Mouse (Mus musculus): ENCODE measurements around the gene Pqlc3. TPM values are rescaled to one million over a fixed set of nuclear protein-coding genes. Genes with fewer than 3 reads are reported as not detected.
A peak's percentile ranks its signal among the peaks of the same experiment; 100 is the strongest.

The Pqlc3 gene
- 12.3 and 13.1 TPM in 2 replicates for polyA plus RNA-seq (2014; fragmentation: Nextera tagmentation; extraction: Ambion mirVana)

DNA sequence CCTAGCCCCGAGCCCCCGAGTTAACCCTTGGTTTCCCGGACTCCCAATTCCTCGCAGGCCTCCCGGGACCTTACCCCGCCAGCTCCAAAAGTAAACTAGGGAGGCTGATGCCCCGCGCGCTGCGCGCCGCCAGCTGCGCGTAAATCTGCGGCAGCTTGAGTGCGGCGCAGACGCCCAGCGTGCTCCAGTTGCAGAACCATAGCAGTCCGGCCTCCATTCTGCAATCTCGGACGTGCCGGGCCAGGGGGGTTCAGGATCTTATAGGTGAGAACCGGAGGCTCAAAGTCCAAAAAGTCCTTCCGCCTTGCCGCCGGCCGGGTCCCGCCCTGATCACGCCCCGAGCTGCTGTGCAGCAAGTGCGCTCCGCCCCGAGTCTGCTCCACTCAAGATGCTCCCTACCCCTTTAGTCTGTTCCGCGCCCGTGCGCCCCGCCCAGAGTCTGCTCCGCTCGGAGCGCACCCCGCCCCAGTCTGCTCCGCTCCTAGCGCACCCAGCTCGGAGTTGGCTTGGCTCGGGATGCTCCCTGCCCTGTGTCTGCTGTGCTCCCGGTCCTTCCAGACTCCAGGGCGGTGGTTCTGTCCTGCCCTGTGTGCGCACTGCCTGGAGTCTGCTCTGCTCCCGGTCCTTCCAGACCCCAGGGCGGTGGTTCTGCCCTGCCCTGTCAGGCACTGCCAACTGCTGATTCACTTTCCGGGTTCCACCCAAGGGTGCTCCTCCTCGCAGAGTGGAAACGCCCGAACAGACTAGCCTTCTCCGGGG, at the start of gene Pqlc3:
Gene Pqlc3, minus strand, starts transcription at position 670 of the 759 bp plus-strand sequence.
- ATAC-seq (ENCODE audit: low read depth), result peak; percentile 95
- Histone ChIP-seq H3K27me3 (replicated peaks; ENCODE audit: control insufficient read depth, insufficient read depth, low read length) (peaks cover 5% of the 10 kb centered on the region; the same call in 1 of the 2 replicates), H3K9me3 (ENCODE audit: control insufficient read depth, low read length) (no peaks in the 10 kb centered on the region), H3K36me3 (ENCODE audit: control insufficient read depth, insufficient read depth, low read length) (peaks cover 7% of the 10 kb centered on the region; the same call in 1 of the 2 replicates), H3K9ac (ENCODE audit: low read depth, low read length) (peak within 1 kb of the TSS; percentile 63), H3K4me2 (ENCODE audit: low read depth, low read length) (peak within 1 kb of the TSS; percentile 64), H3K27ac (replicated peaks; ENCODE audit: low read depth, low read length) (peak within 1 kb of the TSS; percentile 61), H3K4me3 (ENCODE audit: low read depth, low read length) (peak within 1 kb of the TSS; percentile 64), H3K4me1 (ENCODE audit: control insufficient read depth, insufficient read depth, low read length) (peaks cover 8% of the 10 kb centered on the region)
- WGBS, result under 1% methylated on average over 47 of the region's 57 CpGs
- peak; percentile 91 for DNase-seq (ENCODE audit: low spot score)

- WGBS, result 95% methylated on average over 1 of the region's 1 CpGs
- H3K36me3 ChIP-seq (ENCODE audit: control insufficient read depth, insufficient read depth, low read length), result no peaks in the 10 kb centered on the region
- no peak overlapping the region for H3K27ac ChIP-seq (replicated peaks; ENCODE audit: low read depth, low read length)
- ATAC-seq (ENCODE audit: low read depth) (no peak), DNase-seq (ENCODE audit: low spot score) (no peak)
- H3K4me3 ChIP-seq (ENCODE audit: low read depth, low read length), result no peak overlapping the region
- no peaks in the 10 kb centered on the region for H3K9me3 ChIP-seq (ENCODE audit: control insufficient read depth, low read length)
- H3K4me2 ChIP-seq (ENCODE audit: low read depth, low read length), result no peak overlapping the region
- no peaks in the 10 kb centered on the region for H3K27me3 ChIP-seq (replicated peaks; ENCODE audit: control insufficient read depth, insufficient read depth, low read length)
- no peak overlapping the region for H3K9ac ChIP-seq (ENCODE audit: low read depth, low read length)
- no peaks in the 10 kb centered on the region for H3K4me1 ChIP-seq (ENCODE audit: control insufficient read depth, insufficient read depth, low read length)
These were observed 49.6 kb upstream of the Pqlc3 start for GRCm38 (mm10) chr12:17049796-17050195.

DNA sequence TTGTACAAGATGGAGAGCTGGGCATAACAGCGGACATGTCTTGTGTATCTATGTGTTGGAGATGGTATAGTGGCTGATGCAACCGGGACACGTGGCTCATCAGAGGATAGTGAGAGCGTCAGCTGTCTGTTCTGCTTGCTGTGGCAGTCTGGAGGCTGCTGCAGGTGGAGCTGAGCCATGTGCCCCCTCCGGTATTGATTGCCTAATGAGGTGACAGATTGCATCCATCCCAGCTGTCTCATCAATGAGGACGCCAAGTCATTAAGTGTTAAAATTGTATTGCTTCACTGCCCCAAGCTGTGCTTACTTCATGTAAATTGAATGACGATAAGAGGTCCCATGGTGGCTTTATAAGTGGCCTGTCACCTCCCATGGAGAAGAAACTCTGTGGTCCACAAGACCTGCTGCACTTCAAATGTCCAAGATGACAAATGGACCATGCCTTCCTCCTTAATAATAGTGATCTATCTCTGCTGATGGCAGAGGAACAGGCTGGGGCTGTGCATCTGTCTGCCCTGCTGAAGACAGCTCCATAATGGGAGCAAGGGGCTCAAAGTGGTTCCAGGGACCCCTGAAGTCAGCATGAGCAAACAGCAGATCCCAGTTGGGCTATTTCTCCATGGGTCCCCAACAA, 48.9 kb upstream of the Pqlc3 start:
- Histone ChIP-seq H3K4me3 (ENCODE audit: low read depth, low read length) (no peak overlapping the region), H3K27ac (replicated peaks; ENCODE audit: low read depth, low read length) (no peak overlapping the region), H3K9me3 (ENCODE audit: control insufficient read depth, low read length) (no peaks in the 10 kb centered on the region), H3K9ac (ENCODE audit: low read depth, low read length) (no peak overlapping the region), H3K27me3 (replicated peaks; ENCODE audit: control insufficient read depth, insufficient read depth, low read length) (no peaks in the 10 kb centered on the region), H3K36me3 (ENCODE audit: control insufficient read depth, insufficient read depth, low read length) (no peaks in the 10 kb centered on the region), H3K4me2 (ENCODE audit: low read depth, low read length) (no peak overlapping the region), H3K4me1 (ENCODE audit: control insufficient read depth, insufficient read depth, low read length) (no peaks in the 10 kb centered on the region)
- DNase-seq (ENCODE audit: low spot score) (no peak), ATAC-seq (ENCODE audit: low read depth) (peak; percentile 26; the same call in 1 of the 2 replicates)
- WGBS, result 83% methylated on average over 7 of the region's 7 CpGs

GRCm38 (mm10) chr12:17043311-17043710, 43.1 kb upstream of the Pqlc3 start:
- ATAC-seq (ENCODE audit: low read depth), result no peak

DNA sequence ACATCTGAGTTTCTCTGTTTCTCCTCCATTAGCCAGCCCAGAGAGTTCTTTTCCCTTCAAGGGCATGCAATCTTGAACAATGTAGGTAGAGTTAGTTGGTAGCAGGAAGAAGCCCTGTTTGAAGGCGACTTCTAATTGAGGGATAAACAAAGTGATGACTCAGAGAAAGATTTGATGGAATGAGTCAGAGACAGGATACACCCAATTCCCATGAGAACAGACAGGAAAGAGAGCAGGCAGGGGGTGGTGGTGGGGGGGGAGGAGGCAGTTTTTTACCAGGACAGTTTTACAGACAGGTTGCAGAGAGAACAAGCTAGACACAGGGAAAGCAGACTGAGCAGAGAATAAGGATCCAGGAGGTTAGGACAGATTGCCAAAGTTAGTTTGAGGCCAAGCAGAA, 40.4 kb upstream of the Pqlc3 start:
- H3K4me3 ChIP-seq (ENCODE audit: low read depth, low read length), result no peak overlapping the region
- H3K36me3 ChIP-seq (ENCODE audit: control insufficient read depth, insufficient read depth, low read length), result no peaks in the 10 kb centered on the region
- H3K4me1 ChIP-seq (ENCODE audit: control insufficient read depth, insufficient read depth, low read length), result no peaks in the 10 kb centered on the region
- no peak overlapping the region for H3K9ac ChIP-seq (ENCODE audit: low read depth, low read length)
- no peaks in the 10 kb centered on the region for H3K27me3 ChIP-seq (replicated peaks; ENCODE audit: control insufficient read depth, insufficient read depth, low read length)
- H3K9me3 ChIP-seq (ENCODE audit: control insufficient read depth, low read length), result no peaks in the 10 kb centered on the region
- no peak for ATAC-seq (ENCODE audit: low read depth)
- H3K27ac ChIP-seq (replicated peaks; ENCODE audit: low read depth, low read length), result no peak overlapping the region
- no peak for DNase-seq (ENCODE audit: low spot score)
- H3K4me2 ChIP-seq (ENCODE audit: low read depth, low read length), result no peak overlapping the region
- WGBS, result 33% methylated on average over 1 of the region's 1 CpGs

More at GRCm38 (mm10) chr12:17043311-17043710, 43.1 kb upstream of the Pqlc3 start:
- Histone ChIP-seq H3K36me3 (ENCODE audit: control insufficient read depth, insufficient read depth, low read length) (no peaks in the 10 kb centered on the region), H3K9ac (ENCODE audit: low read depth, low read length) (no peak overlapping the region), H3K9me3 (ENCODE audit: control insufficient read depth, low read length) (no peaks in the 10 kb centered on the region), H3K4me1 (ENCODE audit: control insufficient read depth, insufficient read depth, low read length) (no peaks in the 10 kb centered on the region), H3K4me2 (ENCODE audit: low read depth, low read length) (no peak overlapping the region), H3K4me3 (ENCODE audit: low read depth, low read length) (no peak overlapping the region), H3K27ac (replicated peaks; ENCODE audit: low read depth, low read length) (no peak overlapping the region), H3K27me3 (replicated peaks; ENCODE audit: control insufficient read depth, insufficient read depth, low read length) (no peaks in the 10 kb centered on the region)
- no peak for DNase-seq (ENCODE audit: low spot score)
- 54% methylated on average over 5 of the region's 5 CpGs for WGBS

DNA sequence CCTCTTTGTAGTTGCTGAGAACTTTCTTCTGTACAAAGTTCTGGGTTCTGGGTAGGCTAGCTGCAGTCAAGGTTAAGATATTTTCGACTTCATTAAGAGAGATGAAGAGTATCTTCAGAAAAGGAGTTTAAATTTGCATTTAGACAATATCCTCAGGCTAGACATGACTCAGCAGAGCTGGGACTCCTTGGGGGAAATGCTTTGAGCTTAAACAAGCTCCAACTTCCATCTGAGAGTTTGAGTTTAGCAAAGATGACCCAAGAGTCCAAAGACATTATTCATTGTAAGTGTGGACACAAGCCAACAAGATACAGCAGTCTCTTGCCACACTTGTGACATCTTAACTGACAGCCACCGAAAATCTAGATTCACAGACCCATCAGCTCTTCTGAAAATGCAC, 39.2 kb upstream of the Pqlc3 start:
- DNase-seq (ENCODE audit: low spot score) (no peak), ATAC-seq (ENCODE audit: low read depth) (no peak)
- no peaks in the 10 kb centered on the region for H3K9me3 ChIP-seq (ENCODE audit: control insufficient read depth, low read length)
- H3K4me2 ChIP-seq (ENCODE audit: low read depth, low read length), result no peak overlapping the region
- H3K9ac ChIP-seq (ENCODE audit: low read depth, low read length), result no peak overlapping the region
- WGBS, result 76% methylated on average over 2 of the region's 2 CpGs
- no peak overlapping the region for H3K27ac ChIP-seq (replicated peaks; ENCODE audit: low read depth, low read length)
- H3K4me3 ChIP-seq (ENCODE audit: low read depth, low read length), result no peak overlapping the region
- H3K4me1 ChIP-seq (ENCODE audit: control insufficient read depth, insufficient read depth, low read length), result no peaks in the 10 kb centered on the region
- no peaks in the 10 kb centered on the region for H3K27me3 ChIP-seq (replicated peaks; ENCODE audit: control insufficient read depth, insufficient read depth, low read length)
- H3K36me3 ChIP-seq (ENCODE audit: control insufficient read depth, insufficient read depth, low read length), result no peaks in the 10 kb centered on the region

GRCm38 (mm10) chr12:17038246-17038645, 38.0 kb upstream of the Pqlc3 start:
- no peak for DNase-seq (ENCODE audit: low spot score)
- 69% methylated on average over 6 of the region's 6 CpGs for whole genome bisulfite sequencing
- no peak overlapping the region for H3K9ac ChIP-seq (ENCODE audit: low read depth, low read length)
- ATAC-seq (ENCODE audit: low read depth), result no peak
- H3K27me3 ChIP-seq (replicated peaks; ENCODE audit: control insufficient read depth, insufficient read depth, low read length), result no peaks in the 10 kb centered on the region
- no peak overlapping the region for H3K4me2 ChIP-seq (ENCODE audit: low read depth, low read length)
- no peaks in the 10 kb centered on the region for H3K4me1 ChIP-seq (ENCODE audit: control insufficient read depth, insufficient read depth, low read length)
- no peaks in the 10 kb centered on the region for H3K36me3 ChIP-seq (ENCODE audit: control insufficient read depth, insufficient read depth, low read length)
- no peak overlapping the region for H3K27ac ChIP-seq (replicated peaks; ENCODE audit: low read depth, low read length)
- H3K9me3 ChIP-seq (ENCODE audit: control insufficient read depth, low read length), result no peaks in the 10 kb centered on the region
- H3K4me3 ChIP-seq (ENCODE audit: low read depth, low read length), result no peak overlapping the region

- Histone ChIP-seq H3K9ac (ENCODE audit: low read depth, low read length) (no peak overlapping the region), H3K4me2 (ENCODE audit: low read depth, low read length) (no peak overlapping the region), H3K9me3 (ENCODE audit: control insufficient read depth, low read length) (no peaks in the 10 kb centered on the region), H3K4me1 (ENCODE audit: control insufficient read depth, insufficient read depth, low read length) (no peaks in the 10 kb centered on the region), H3K4me3 (ENCODE audit: low read depth, low read length) (no peak overlapping the region), H3K27me3 (replicated peaks; ENCODE audit: control insufficient read depth, insufficient read depth, low read length) (no peaks in the 10 kb centered on the region), H3K27ac (replicated peaks; ENCODE audit: low read depth, low read length) (no peak overlapping the region), H3K36me3 (ENCODE audit: control insufficient read depth, insufficient read depth, low read length) (no peaks in the 10 kb centered on the region)
- no peak for DNase-seq (ENCODE audit: low spot score)
- no peak for ATAC-seq (ENCODE audit: low read depth)
- 58% methylated on average over 14 of the region's 14 CpGs for WGBS
These were observed 36.9 kb upstream of the Pqlc3 start for GRCm38 (mm10) chr12:17037053-17037610.

All from embryonic facial prominence, embryonic 14.5 days (tissue).